Mouse (Mus musculus) thymus, adult 2 months (tissue): Measurements from ENCODE around the gene Uba3.

Experiments
- CTCF ChIP-seq: fragments of 200-500 bp; IDR thresholded peaks from 2 replicates; pipeline ENCODE4 v1.5.1; 2012; ENCODE audit warnings: mild to moderate bottlenecking, control low read depth, low read length, moderate library complexity, borderline replicate concordance; ENCODE audit not compliant: control insufficient read depth, poor library complexity, insufficient read depth; ENCODE audit errors: extremely low read depth
- POLR2A ChIP-seq: fragments of 200-500 bp; IDR thresholded peaks from 2 replicates; pipeline ENCODE4 v1.6.1; 2012; ENCODE audit warnings: mild to moderate bottlenecking, low read length, control low read depth, moderate library complexity; ENCODE audit not compliant: control insufficient read depth, poor library complexity, insufficient read depth; ENCODE audit errors: extremely low read depth

DNA sequence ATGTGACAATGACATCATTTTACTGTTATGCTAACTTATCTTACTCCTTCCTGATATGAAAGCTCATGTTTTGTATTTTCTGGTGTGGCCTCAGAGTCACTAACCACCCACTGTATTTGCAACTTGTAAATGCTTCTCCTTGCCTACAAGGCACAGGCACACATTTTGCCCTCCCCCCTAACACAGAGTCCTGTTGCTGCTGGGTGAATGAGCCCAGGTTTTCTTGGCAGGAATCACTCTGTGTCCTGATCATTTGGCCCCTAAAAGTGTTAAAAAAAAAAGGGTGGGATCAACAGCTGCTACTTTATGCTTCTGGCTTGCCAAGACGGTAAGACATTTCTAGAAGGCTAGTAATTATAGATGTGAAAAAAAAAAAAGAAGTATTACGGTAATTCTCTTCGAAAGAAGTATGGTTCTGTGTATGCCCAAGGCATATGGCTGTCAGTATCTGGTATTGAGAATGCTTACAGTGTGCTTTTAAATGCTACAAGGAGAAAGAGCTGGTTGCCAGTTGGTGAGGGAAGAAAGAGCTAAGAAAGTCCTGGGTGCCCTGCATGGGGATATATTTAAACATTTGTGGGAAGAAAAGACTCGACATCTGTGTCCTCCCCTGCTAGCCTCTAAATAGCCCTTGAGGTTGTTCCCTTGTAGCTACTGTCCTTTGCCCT is 10.8 kb upstream of the Uba3 start:
- TF ChIP-seq POLR2A (no peak), CTCF (no peak)
